Mouse (Mus musculus): ENCODE results near the gene Tnnc1. TPM values are rescaled to one million over a fixed set of nuclear protein-coding genes. Genes with fewer than 3 reads are reported as not detected.

Tnnc1 gene
- polyA plus RNA-seq, 1 experiment from 2014 or later: 8.9 TPM

GRCm38 (mm10) chr14:31232404-31233069 is 24.4 kb downstream of the Tnnc1 start:
- Histone ChIP-seq H3K9ac (ENCODE audit: low read depth, low read length) (no peak overlapping the region), H3K27ac (ENCODE audit: low read depth, low read length) (no peak overlapping the region), H3K4me2 (replicated peaks; ENCODE audit: low read depth, low read length) (no peak overlapping the region), H3K27me3 (ENCODE audit: control insufficient read depth, insufficient read depth, low read length) (no peaks in the 10 kb centered on the region), H3K4me3 (ENCODE audit: low read depth, low read length) (no peak overlapping the region), H3K9me3 (ENCODE audit: control insufficient read depth, low read length) (no peaks in the 10 kb centered on the region), H3K36me3 (ENCODE audit: control insufficient read depth, insufficient read depth, low read length) (no peaks in the 10 kb centered on the region), H3K4me1 (replicated peaks; ENCODE audit: control insufficient read depth, insufficient read depth, low read length) (no peaks in the 10 kb centered on the region)
- 88% methylated on average over 13 of the region's 13 CpGs for WGBS
- DNase-seq (ENCODE audit: low spot score): no peak
- no peak for ATAC-seq (ENCODE audit: low FRiP score)

GRCm38 (mm10) chr14:31233070-31233995 is 25.2 kb downstream of the Tnnc1 start:
- no peak for DNase-seq (ENCODE audit: low spot score)
- no peaks in the 10 kb centered on the region for H3K4me1 ChIP-seq (replicated peaks; ENCODE audit: control insufficient read depth, insufficient read depth, low read length)
- 82% methylated on average over 14 of the region's 14 CpGs for WGBS
- H3K4me3 ChIP-seq (ENCODE audit: low read depth, low read length): no peak overlapping the region
- peak; percentile 59; the same call in 1 of the 2 replicates for ATAC-seq (ENCODE audit: low FRiP score)
- no peaks in the 10 kb centered on the region for H3K9me3 ChIP-seq (ENCODE audit: control insufficient read depth, low read length)
- no peaks in the 10 kb centered on the region for H3K36me3 ChIP-seq (ENCODE audit: control insufficient read depth, insufficient read depth, low read length)
- H3K4me2 ChIP-seq (replicated peaks; ENCODE audit: low read depth, low read length): no peak overlapping the region
- H3K27ac ChIP-seq (ENCODE audit: low read depth, low read length): no peak overlapping the region
- H3K9ac ChIP-seq (ENCODE audit: low read depth, low read length): no peak overlapping the region
- no peaks in the 10 kb centered on the region for H3K27me3 ChIP-seq (ENCODE audit: control insufficient read depth, insufficient read depth, low read length)

GRCm38 (mm10) chr14:31233996-31234591 is 26.0 kb downstream of the Tnnc1 start:
- Histone ChIP-seq H3K9me3 (ENCODE audit: control insufficient read depth, low read length) (no peaks in the 10 kb centered on the region), H3K27me3 (ENCODE audit: control insufficient read depth, insufficient read depth, low read length) (no peaks in the 10 kb centered on the region), H3K4me3 (ENCODE audit: low read depth, low read length) (no peak overlapping the region), H3K4me2 (replicated peaks; ENCODE audit: low read depth, low read length) (no peak overlapping the region), H3K4me1 (replicated peaks; ENCODE audit: control insufficient read depth, insufficient read depth, low read length) (no peaks in the 10 kb centered on the region), H3K36me3 (ENCODE audit: control insufficient read depth, insufficient read depth, low read length) (no peaks in the 10 kb centered on the region), H3K27ac (ENCODE audit: low read depth, low read length) (no peak overlapping the region), H3K9ac (ENCODE audit: low read depth, low read length) (no peak overlapping the region)
- WGBS: 23% methylated on average over 11 of the region's 11 CpGs
- ATAC-seq (ENCODE audit: low FRiP score) (peak; percentile 40; the same call in 1 of the 2 replicates), DNase-seq (ENCODE audit: low spot score) (peak; percentile 91)

GRCm38 (mm10) chr14:31237101-31237882 is 29.2 kb downstream of the Tnnc1 start:
- H3K4me3 ChIP-seq (ENCODE audit: low read depth, low read length): no peak overlapping the region
- H3K36me3 ChIP-seq (ENCODE audit: control insufficient read depth, insufficient read depth, low read length): no peaks in the 10 kb centered on the region
- no peak overlapping the region for H3K27ac ChIP-seq (ENCODE audit: low read depth, low read length)
- WGBS: 86% methylated on average over 7 of the region's 7 CpGs
- no peak for ATAC-seq (ENCODE audit: low FRiP score)
- H3K4me1 ChIP-seq (replicated peaks; ENCODE audit: control insufficient read depth, insufficient read depth, low read length): no peaks in the 10 kb centered on the region
- H3K9me3 ChIP-seq (ENCODE audit: control insufficient read depth, low read length): no peaks in the 10 kb centered on the region
- H3K27me3 ChIP-seq (ENCODE audit: control insufficient read depth, insufficient read depth, low read length): no peaks in the 10 kb centered on the region
- no peak overlapping the region for H3K9ac ChIP-seq (ENCODE audit: low read depth, low read length)
- no peak for DNase-seq (ENCODE audit: low spot score)
- H3K4me2 ChIP-seq (replicated peaks; ENCODE audit: low read depth, low read length): no peak overlapping the region

GRCm38 (mm10) chr14:31240528-31240927 is 32.4 kb downstream of the Tnnc1 start:
- H3K4me1 ChIP-seq (replicated peaks; ENCODE audit: control insufficient read depth, insufficient read depth, low read length): no peaks in the 10 kb centered on the region
- H3K27me3 ChIP-seq (ENCODE audit: control insufficient read depth, insufficient read depth, low read length): no peaks in the 10 kb centered on the region
- 66% methylated on average over 3 of the region's 3 CpGs for WGBS
- H3K27ac ChIP-seq (ENCODE audit: low read depth, low read length): no peak overlapping the region
- no peak overlapping the region for H3K4me2 ChIP-seq (replicated peaks; ENCODE audit: low read depth, low read length)
- no peak overlapping the region for H3K4me3 ChIP-seq (ENCODE audit: low read depth, low read length)
- H3K9ac ChIP-seq (ENCODE audit: low read depth, low read length): no peak overlapping the region
- no peak for ATAC-seq (ENCODE audit: low FRiP score)
- no peaks in the 10 kb centered on the region for H3K36me3 ChIP-seq (ENCODE audit: control insufficient read depth, insufficient read depth, low read length)
- no peaks in the 10 kb centered on the region for H3K9me3 ChIP-seq (ENCODE audit: control insufficient read depth, low read length)
- DNase-seq (ENCODE audit: low spot score): no peak

- no peak for DNase-seq (ENCODE audit: low spot score)
- no peak overlapping the region for H3K27ac ChIP-seq (ENCODE audit: low read depth, low read length)
- no peak overlapping the region for H3K9ac ChIP-seq (ENCODE audit: low read depth, low read length)
- no peak for ATAC-seq (ENCODE audit: low FRiP score)
- H3K4me1 ChIP-seq (replicated peaks; ENCODE audit: control insufficient read depth, insufficient read depth, low read length): no peaks in the 10 kb centered on the region
- no peaks in the 10 kb centered on the region for H3K9me3 ChIP-seq (ENCODE audit: control insufficient read depth, low read length)
- WGBS: 58% methylated on average over 1 of the region's 1 CpGs
- no peak overlapping the region for H3K4me2 ChIP-seq (replicated peaks; ENCODE audit: low read depth, low read length)
- no peaks in the 10 kb centered on the region for H3K27me3 ChIP-seq (ENCODE audit: control insufficient read depth, insufficient read depth, low read length)
- no peak overlapping the region for H3K4me3 ChIP-seq (ENCODE audit: low read depth, low read length)
- no peaks in the 10 kb centered on the region for H3K36me3 ChIP-seq (ENCODE audit: control insufficient read depth, insufficient read depth, low read length)
These were observed 36.7 kb downstream of the Tnnc1 start for GRCm38 (mm10) chr14:31244777-31245176.

GRCm38 (mm10) chr14:31245946-31246345 is 37.8 kb downstream of the Tnnc1 start:
- Histone ChIP-seq H3K4me1 (replicated peaks; ENCODE audit: control insufficient read depth, insufficient read depth, low read length) (no peaks in the 10 kb centered on the region), H3K4me2 (replicated peaks; ENCODE audit: low read depth, low read length) (no peak overlapping the region), H3K36me3 (ENCODE audit: control insufficient read depth, insufficient read depth, low read length) (no peaks in the 10 kb centered on the region), H3K9ac (ENCODE audit: low read depth, low read length) (no peak overlapping the region), H3K9me3 (ENCODE audit: control insufficient read depth, low read length) (no peaks in the 10 kb centered on the region), H3K4me3 (ENCODE audit: low read depth, low read length) (no peak overlapping the region), H3K27ac (ENCODE audit: low read depth, low read length) (no peak overlapping the region), H3K27me3 (ENCODE audit: control insufficient read depth, insufficient read depth, low read length) (no peaks in the 10 kb centered on the region)
- DNase-seq (ENCODE audit: low spot score): no peak
- no peak for ATAC-seq (ENCODE audit: low FRiP score)
- 89% methylated on average over 1 of the region's 1 CpGs for WGBS

GRCm38 (mm10) chr14:31248396-31248795 is 40.3 kb downstream of the Tnnc1 start:
- Histone ChIP-seq H3K9ac (ENCODE audit: low read depth, low read length) (no peak overlapping the region), H3K36me3 (ENCODE audit: control insufficient read depth, insufficient read depth, low read length) (no peaks in the 10 kb centered on the region; the same call in 1 of the 2 replicates), H3K9me3 (ENCODE audit: control insufficient read depth, low read length) (no peaks in the 10 kb centered on the region), H3K27ac (ENCODE audit: low read depth, low read length) (no peak overlapping the region), H3K4me3 (ENCODE audit: low read depth, low read length) (no peak overlapping the region), H3K27me3 (ENCODE audit: control insufficient read depth, insufficient read depth, low read length) (no peaks in the 10 kb centered on the region), H3K4me2 (replicated peaks; ENCODE audit: low read depth, low read length) (no peak overlapping the region), H3K4me1 (replicated peaks; ENCODE audit: control insufficient read depth, insufficient read depth, low read length) (no peaks in the 10 kb centered on the region; the same call in 1 of the 2 replicates)
- no peak for ATAC-seq (ENCODE audit: low FRiP score)
- WGBS: 94% methylated on average over 6 of the region's 6 CpGs
- DNase-seq (ENCODE audit: low spot score): no peak
